Mouse (Mus musculus): ENCODE measurements around the gene Galnt7. TPM values are rescaled to one million over a fixed set of nuclear protein-coding genes. Genes with fewer than 3 reads are reported as not detected.

Galnt7 gene
- polyA plus RNA-seq, 2 experiments: 7.8 to 11.2 TPM

- H3K27me3 ChIP-seq (ENCODE audit: control insufficient read depth, insufficient read depth, low read length): no peaks in the 10 kb centered on the region
- no peak overlapping the region for H3K4me3 ChIP-seq (replicated peaks; ENCODE audit: low read length)
- WGBS: 88% methylated on average over 4 of the region's 4 CpGs
- H3K36me3 ChIP-seq (ENCODE audit: control insufficient read depth, insufficient read depth, low read length): 0 out of 2 replicates have a peak, but pooled peaks cover 3% of the 10 kb centered on the region
- no peaks in the 10 kb centered on the region for H3K4me1 ChIP-seq (ENCODE audit: control insufficient read depth, insufficient read depth, low read length)
- no peaks in the 10 kb centered on the region for H3K9me3 ChIP-seq (ENCODE audit: control insufficient read depth, low read length)
- DNase-seq (ENCODE audit: low spot score) (no peak), ATAC-seq (ENCODE audit: low FRiP score, low read depth) (no peak)
- TF ChIP-seq POLR2A (IDR thresholded peaks at IDR 0.05; ENCODE audit: borderline replicate concordance, extremely low read depth, insufficient read depth, insufficient read length): no peak
- no peak overlapping the region for H3K9ac ChIP-seq (ENCODE audit: low read depth, low read length, severe bottlenecking)
- no peak overlapping the region for H3K27ac ChIP-seq (replicated peaks; ENCODE audit: low read depth, low read length)
- H3K4me2 ChIP-seq (replicated peaks; ENCODE audit: low read depth, low read length, severe bottlenecking): no peak overlapping the region
Measured at GRCm38 (mm10) chr8:57491873-57492272, 161.0 kb downstream of the Galnt7 start.

GRCm38 (mm10) chr8:57489896-57490295, 162.9 kb downstream of the Galnt7 start:
- no peak overlapping the region for H3K9ac ChIP-seq (ENCODE audit: low read depth, low read length, severe bottlenecking)
- ATAC-seq (ENCODE audit: low FRiP score, low read depth) (no peak), DNase-seq (ENCODE audit: low spot score) (no peak)
- H3K4me1 ChIP-seq (ENCODE audit: control insufficient read depth, insufficient read depth, low read length): peaks cover 6% of the 10 kb centered on the region
- H3K27me3 ChIP-seq (ENCODE audit: control insufficient read depth, insufficient read depth, low read length): no peaks in the 10 kb centered on the region
- no peak overlapping the region for H3K4me3 ChIP-seq (replicated peaks; ENCODE audit: low read length)
- H3K36me3 ChIP-seq (ENCODE audit: control insufficient read depth, insufficient read depth, low read length): no peaks in the 10 kb centered on the region
- no peak overlapping the region for H3K4me2 ChIP-seq (replicated peaks; ENCODE audit: low read depth, low read length, severe bottlenecking)
- no peaks in the 10 kb centered on the region for H3K9me3 ChIP-seq (ENCODE audit: control insufficient read depth, low read length)
- no peak overlapping the region for H3K27ac ChIP-seq (replicated peaks; ENCODE audit: low read depth, low read length)
- no peak for TF ChIP-seq POLR2A (IDR thresholded peaks at IDR 0.05; ENCODE audit: borderline replicate concordance, extremely low read depth, insufficient read depth, insufficient read length)

GRCm38 (mm10) chr8:57489366-57489765, 163.5 kb downstream of the Galnt7 start:
- WGBS: 90% methylated on average over 1 of the region's 1 CpGs
- no peak for DNase-seq (ENCODE audit: low spot score)
- Histone ChIP-seq H3K36me3 (ENCODE audit: control insufficient read depth, insufficient read depth, low read length) (no peaks in the 10 kb centered on the region), H3K27ac (replicated peaks; ENCODE audit: low read depth, low read length) (no peak overlapping the region), H3K4me1 (ENCODE audit: control insufficient read depth, insufficient read depth, low read length) (peaks cover 6% of the 10 kb centered on the region), H3K27me3 (ENCODE audit: control insufficient read depth, insufficient read depth, low read length) (no peaks in the 10 kb centered on the region), H3K4me3 (replicated peaks; ENCODE audit: low read length) (no peak overlapping the region), H3K9ac (ENCODE audit: low read depth, low read length, severe bottlenecking) (no peak overlapping the region), H3K9me3 (ENCODE audit: control insufficient read depth, low read length) (no peaks in the 10 kb centered on the region), H3K4me2 (replicated peaks; ENCODE audit: low read depth, low read length, severe bottlenecking) (no peak overlapping the region)
- no peak for ATAC-seq (ENCODE audit: low FRiP score, low read depth)
- TF ChIP-seq POLR2A (IDR thresholded peaks at IDR 0.05; ENCODE audit: borderline replicate concordance, extremely low read depth, insufficient read depth, insufficient read length): no peak

- Histone ChIP-seq H3K9me3 (ENCODE audit: control insufficient read depth, low read length) (no peaks in the 10 kb centered on the region), H3K4me1 (ENCODE audit: control insufficient read depth, insufficient read depth, low read length) (peaks cover 6% of the 10 kb centered on the region), H3K9ac (ENCODE audit: low read depth, low read length, severe bottlenecking) (peak overlapping the region; percentile 70), H3K4me3 (replicated peaks; ENCODE audit: low read length) (peak overlapping the region; percentile 90), H3K4me2 (replicated peaks; ENCODE audit: low read depth, low read length, severe bottlenecking) (peak overlapping the region; percentile 93), H3K36me3 (ENCODE audit: control insufficient read depth, insufficient read depth, low read length) (peaks cover 4% of the 10 kb centered on the region; the same call in 1 of the 2 replicates), H3K27ac (replicated peaks; ENCODE audit: low read depth, low read length) (peak overlapping the region; percentile 86), H3K27me3 (ENCODE audit: control insufficient read depth, insufficient read depth, low read length) (no peaks in the 10 kb centered on the region)
- ATAC-seq (ENCODE audit: low FRiP score, low read depth) (peak; percentile 34; the same call in 1 of the 2 replicates), DNase-seq (ENCODE audit: low spot score) (peak; percentile 50)
- TF ChIP-seq POLR2A (IDR thresholded peaks at IDR 0.05; ENCODE audit: borderline replicate concordance, extremely low read depth, insufficient read depth, insufficient read length): 0 out of 2 replicates have a peak, but pooled peaks have one; percentile 21
- WGBS: under 1% methylated on average over 22 of the region's 25 CpGs
Measured at GRCm38 (mm10) chr8:57488312-57488765, 164.5 kb downstream of the Galnt7 start.

- Histone ChIP-seq H3K27me3 (ENCODE audit: control insufficient read depth, insufficient read depth, low read length) (no peaks in the 10 kb centered on the region), H3K4me1 (ENCODE audit: control insufficient read depth, insufficient read depth, low read length) (peaks cover 6% of the 10 kb centered on the region), H3K9me3 (ENCODE audit: control insufficient read depth, low read length) (no peaks in the 10 kb centered on the region), H3K36me3 (ENCODE audit: control insufficient read depth, insufficient read depth, low read length) (peaks cover 8% of the 10 kb centered on the region), H3K4me2 (replicated peaks; ENCODE audit: low read depth, low read length, severe bottlenecking) (peak within 1 kb of the TSS; percentile 93), H3K4me3 (replicated peaks; ENCODE audit: low read length) (peak within 1 kb of the TSS; percentile 90), H3K9ac (ENCODE audit: low read depth, low read length, severe bottlenecking) (peak within 1 kb of the TSS; percentile 70), H3K27ac (replicated peaks; ENCODE audit: low read depth, low read length) (peak within 1 kb of the TSS; percentile 92)
- ATAC-seq (ENCODE audit: low FRiP score, low read depth) (peak; percentile 97), DNase-seq (ENCODE audit: low spot score) (peak; percentile 99)
- peak; percentile 64; the same call in 1 of the 2 replicates for TF ChIP-seq POLR2A (IDR thresholded peaks at IDR 0.05; ENCODE audit: borderline replicate concordance, extremely low read depth, insufficient read depth, insufficient read length)
- under 1% methylated on average over 46 of the region's 66 CpGs for WGBS
Measured at GRCm38 (mm10) chr8:57487441-57488155, 165.2 kb downstream of the Galnt7 start, which contains the start of gene Sap30. Gene Sap30 (minus strand): TSS chr8:57487860.

Measured in limb, embryonic 14.5 days (tissue).